Mouse (Mus musculus): ENCODE measurements around the gene Synpo2l. TPM values are rescaled to one million over a fixed set of nuclear protein-coding genes. Genes with fewer than 3 reads are reported as not detected.

The Synpo2l gene
- polyA plus RNA-seq, 1 experiment from 2014 or later: 5.8 TPM

DNA sequence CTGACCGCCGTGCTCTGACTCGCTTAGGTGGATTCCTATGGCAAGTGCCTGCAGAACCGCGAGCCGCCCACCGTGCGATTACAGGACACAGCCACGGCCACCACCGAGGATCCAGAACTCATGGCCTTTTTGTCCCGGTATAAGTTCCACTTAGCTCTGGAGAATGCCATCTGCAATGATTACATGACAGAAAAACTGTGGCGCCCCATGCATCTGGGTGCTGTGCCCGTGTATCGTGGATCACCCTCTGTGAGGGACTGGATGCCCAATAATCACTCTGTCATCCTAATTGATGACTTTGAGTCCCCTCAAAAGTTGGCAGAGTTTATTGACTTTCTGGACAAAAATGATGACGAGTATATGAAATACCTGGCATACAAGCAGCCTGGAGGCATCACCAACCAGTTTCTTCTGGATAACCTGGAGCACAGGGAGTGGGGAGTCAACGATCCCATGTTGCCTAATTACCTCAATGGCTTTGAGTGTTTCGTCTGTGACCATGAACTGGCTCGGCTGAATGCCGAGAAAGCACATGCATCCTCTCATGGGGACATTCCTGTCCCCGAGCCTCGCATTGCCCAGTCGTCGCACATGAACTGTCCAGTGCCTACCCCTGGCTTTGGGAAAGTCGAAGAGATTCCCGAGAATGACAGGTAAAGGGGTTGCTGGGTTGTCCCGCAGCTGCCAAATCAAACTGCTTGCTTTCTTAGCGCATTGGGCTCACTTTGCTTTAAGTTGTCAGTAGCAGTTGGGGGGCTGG, 27.8 kb upstream of the Synpo2l start:
- Histone ChIP-seq H3K4me2 (peak overlapping the region; percentile 74), H3K9ac (peak overlapping the region; percentile 93), H3K36me3 (peaks cover 40% of the 10 kb centered on the region), H3K9me3 (no peaks in the 10 kb centered on the region), H3K27me3 (no peaks in the 10 kb centered on the region), H3K4me1 (peaks cover 54% of the 10 kb centered on the region), H3K4me3 (peak overlapping the region; percentile 92), H3K27ac (peak overlapping the region; percentile 99)
- 7% methylated on average over 27 of the region's 27 CpGs for WGBS
- ATAC-seq (ENCODE audit: borderline replicate concordance, extremely low read depth, low FRiP score, low TSS enrichment): no peak

GRCm38 (mm10) chr14:20694884-20695760, 27.0 kb upstream of the Synpo2l start, which contains the start of gene Fut11:
Fut11 (plus strand) TSS chr14:20694968.
- WGBS: under 1% methylated on average over 111 of the region's 111 CpGs
- ATAC-seq (ENCODE audit: borderline replicate concordance, extremely low read depth, low FRiP score, low TSS enrichment): peak; percentile 92
- H3K4me1 ChIP-seq: peaks cover 48% of the 10 kb centered on the region
- H3K27ac ChIP-seq: peak within 1 kb of the TSS; percentile 99
- H3K27me3 ChIP-seq: no peaks in the 10 kb centered on the region
- H3K9ac ChIP-seq: peak within 1 kb of the TSS; percentile 93
- peaks cover 46% of the 10 kb centered on the region for H3K36me3 ChIP-seq
- H3K9me3 ChIP-seq: no peaks in the 10 kb centered on the region
- peak within 1 kb of the TSS; percentile 74 for H3K4me2 ChIP-seq
- H3K4me3 ChIP-seq: peak within 1 kb of the TSS; percentile 92

- ATAC-seq (ENCODE audit: borderline replicate concordance, extremely low read depth, low FRiP score, low TSS enrichment): no peak
- Histone ChIP-seq H3K4me3 (peak overlapping the region; percentile 92), H3K9ac (peak overlapping the region; percentile 93; the same call in 1 of the 2 replicates), H3K27ac (peak overlapping the region; percentile 99), H3K4me2 (peak overlapping the region; percentile 74), H3K27me3 (no peaks in the 10 kb centered on the region), H3K9me3 (no peaks in the 10 kb centered on the region), H3K4me1 (peaks cover 41% of the 10 kb centered on the region), H3K36me3 (peaks cover 54% of the 10 kb centered on the region)
- WGBS: 41% methylated on average over 13 of the region's 13 CpGs
Measured at GRCm38 (mm10) chr14:20694185-20694883, 26.2 kb upstream of the Synpo2l start.

- H3K36me3 ChIP-seq: peaks cover 61% of the 10 kb centered on the region
- no peaks in the 10 kb centered on the region for H3K27me3 ChIP-seq
- no peaks in the 10 kb centered on the region for H3K9me3 ChIP-seq
- no peak overlapping the region for H3K4me2 ChIP-seq
- no peak overlapping the region for H3K27ac ChIP-seq
- WGBS: 86% methylated on average over 10 of the region's 10 CpGs
- peaks cover 37% of the 10 kb centered on the region for H3K4me1 ChIP-seq
- no peak for ATAC-seq (ENCODE audit: borderline replicate concordance, extremely low read depth, low FRiP score, low TSS enrichment)
- H3K9ac ChIP-seq: no peak overlapping the region
- no peak overlapping the region for H3K4me3 ChIP-seq
Measured at GRCm38 (mm10) chr14:20693589-20694101, 25.5 kb upstream of the Synpo2l start.

DNA sequence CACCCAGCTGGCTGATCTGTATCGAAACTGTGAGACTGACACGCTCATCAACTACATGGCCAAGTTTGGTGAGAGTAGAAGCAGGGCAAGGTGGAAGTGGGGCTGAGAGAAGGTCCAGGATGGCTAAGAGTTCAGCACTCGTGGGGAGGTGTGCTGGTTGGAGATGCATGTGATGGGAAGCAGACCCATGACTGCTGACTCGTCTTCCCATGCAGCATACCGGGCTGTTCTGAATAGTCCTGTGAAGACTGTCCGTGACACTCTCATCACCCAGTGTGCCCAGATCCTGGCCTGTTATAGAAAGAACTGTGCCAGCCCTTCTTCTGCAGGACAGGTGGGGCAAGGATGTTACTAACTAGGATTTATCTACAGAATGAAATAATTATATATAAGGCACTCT, 23.6 kb upstream of the Synpo2l start:
- Histone ChIP-seq H3K4me2 (no peak overlapping the region), H3K27me3 (no peaks in the 10 kb centered on the region), H3K9me3 (no peaks in the 10 kb centered on the region), H3K4me3 (no peak overlapping the region), H3K9ac (no peak overlapping the region), H3K4me1 (peaks cover 20% of the 10 kb centered on the region), H3K36me3 (peaks cover 73% of the 10 kb centered on the region), H3K27ac (no peak overlapping the region)
- ATAC-seq (ENCODE audit: borderline replicate concordance, extremely low read depth, low FRiP score, low TSS enrichment): no peak
- 90% methylated on average over 6 of the region's 6 CpGs for WGBS

DNA sequence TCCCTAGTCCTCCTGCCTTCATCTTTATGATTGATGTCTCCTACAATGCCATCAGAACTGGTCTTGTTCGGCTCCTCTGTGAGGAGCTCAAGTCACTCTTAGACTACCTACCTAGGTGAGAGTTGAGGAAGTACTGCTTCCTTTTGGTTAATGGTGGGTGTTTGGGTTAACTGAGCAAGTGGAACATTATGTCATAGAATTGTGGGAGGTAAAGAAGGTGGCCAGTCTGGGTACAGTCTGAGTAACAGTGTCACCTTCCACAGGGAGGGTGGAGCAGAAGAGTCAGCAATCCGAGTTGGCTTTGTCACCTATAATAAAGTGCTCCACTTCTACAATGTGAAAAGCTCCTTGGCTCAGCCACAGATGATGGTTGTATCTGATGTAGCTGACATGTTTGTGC, 20.9 kb upstream of the Synpo2l start:
- ATAC-seq (ENCODE audit: borderline replicate concordance, extremely low read depth, low FRiP score, low TSS enrichment): no peak

DNA sequence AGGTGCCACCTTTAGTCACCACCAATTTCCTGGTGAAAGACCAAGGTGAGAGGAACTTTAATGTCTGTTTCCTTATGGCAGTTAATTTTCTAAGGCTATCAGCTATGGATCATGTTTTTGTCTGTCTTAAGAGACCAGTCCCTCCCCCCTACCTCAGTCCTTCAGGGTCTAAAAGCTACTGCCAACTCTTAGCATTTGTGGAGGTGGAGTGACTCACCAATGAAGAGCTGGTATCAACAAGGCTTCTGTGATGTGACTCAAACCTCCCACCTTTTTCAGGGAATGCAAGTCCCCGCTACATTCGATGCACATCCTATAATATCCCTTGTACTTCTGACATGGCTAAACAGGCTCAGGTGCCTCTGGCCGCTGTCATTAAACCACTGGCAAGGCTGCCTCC, 18.4 kb upstream of the Synpo2l start:
- Histone ChIP-seq H3K27ac (no peak overlapping the region), H3K9ac (no peak overlapping the region), H3K4me2 (no peak overlapping the region), H3K4me1 (no peaks in the 10 kb centered on the region), H3K9me3 (no peaks in the 10 kb centered on the region), H3K4me3 (no peak overlapping the region), H3K27me3 (no peaks in the 10 kb centered on the region), H3K36me3 (peaks cover 98% of the 10 kb centered on the region)
- 95% methylated on average over 3 of the region's 3 CpGs for WGBS
- no peak for ATAC-seq (ENCODE audit: borderline replicate concordance, extremely low read depth, low FRiP score, low TSS enrichment)

More for the DNA sequence above, 20.9 kb upstream of the Synpo2l start:
- Histone ChIP-seq H3K4me2 (no peak overlapping the region), H3K27me3 (no peaks in the 10 kb centered on the region), H3K9me3 (no peaks in the 10 kb centered on the region), H3K36me3 (peaks cover 98% of the 10 kb centered on the region), H3K27ac (no peak overlapping the region), H3K4me1 (peaks cover 2% of the 10 kb centered on the region), H3K9ac (no peak overlapping the region), H3K4me3 (no peak overlapping the region)
- 78% methylated on average over 2 of the region's 2 CpGs for WGBS

GRCm38 (mm10) chr14:20682498-20682897, 14.3 kb upstream of the Synpo2l start:
- Histone ChIP-seq H3K4me2 (no peak overlapping the region), H3K9ac (no peak overlapping the region), H3K36me3 (peaks cover 100% of the 10 kb centered on the region), H3K4me3 (no peak overlapping the region), H3K9me3 (no peaks in the 10 kb centered on the region), H3K27me3 (no peaks in the 10 kb centered on the region), H3K27ac (no peak overlapping the region), H3K4me1 (no peaks in the 10 kb centered on the region)
- 64% methylated on average over 3 of the region's 3 CpGs for WGBS
- no peak for ATAC-seq (ENCODE audit: borderline replicate concordance, extremely low read depth, low FRiP score, low TSS enrichment)

DNA sequence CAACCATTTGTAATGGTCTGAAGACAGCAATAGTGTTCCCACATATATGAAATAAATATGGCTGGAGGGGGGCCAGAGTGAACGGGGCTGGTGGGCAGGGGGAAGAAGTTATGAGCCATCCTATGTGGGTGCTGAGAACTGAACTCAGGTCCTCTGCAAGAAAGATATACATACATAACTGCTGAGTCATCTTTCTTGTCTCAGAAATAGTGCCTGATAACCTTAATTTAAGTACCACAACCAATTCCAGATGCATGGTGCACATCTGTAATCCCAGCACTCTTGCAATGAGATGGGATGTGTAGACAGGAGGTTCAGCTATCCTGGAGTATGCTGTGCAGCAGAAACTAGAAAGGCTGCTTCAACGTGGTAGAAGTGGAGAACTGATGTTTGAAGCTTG, 13.6 kb upstream of the Synpo2l start:
- Histone ChIP-seq H3K27ac (no peak overlapping the region), H3K27me3 (no peaks in the 10 kb centered on the region), H3K4me1 (no peaks in the 10 kb centered on the region), H3K9me3 (no peaks in the 10 kb centered on the region), H3K4me2 (no peak overlapping the region), H3K9ac (no peak overlapping the region), H3K36me3 (peaks cover 99% of the 10 kb centered on the region), H3K4me3 (no peak overlapping the region)
- 79% methylated on average over 2 of the region's 2 CpGs for WGBS
- ATAC-seq (ENCODE audit: borderline replicate concordance, extremely low read depth, low FRiP score, low TSS enrichment): no peak

DNA sequence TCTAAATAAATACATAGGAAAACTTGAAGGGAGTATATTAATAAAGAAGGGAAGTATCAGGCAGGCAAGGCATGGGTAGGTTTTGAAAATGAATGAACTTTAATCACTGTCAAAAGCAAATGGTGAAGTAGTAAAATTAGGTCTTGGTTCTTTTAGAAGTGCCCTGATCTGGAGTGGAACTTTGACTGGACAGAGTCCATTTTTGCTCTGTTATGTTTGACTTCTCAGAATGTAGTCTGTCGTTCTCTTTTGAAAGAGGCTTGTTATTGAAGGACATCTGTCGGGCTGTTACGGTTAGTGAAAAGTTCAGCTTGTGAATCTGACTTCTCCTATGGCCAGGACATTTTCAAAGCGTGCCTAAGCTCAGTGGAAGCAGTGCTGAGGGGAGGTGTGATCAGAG, 9.8 kb upstream of the Synpo2l start:
- H3K9me3 ChIP-seq: no peaks in the 10 kb centered on the region
- H3K9ac ChIP-seq: no peak overlapping the region
- no peak for ATAC-seq (ENCODE audit: borderline replicate concordance, extremely low read depth, low FRiP score, low TSS enrichment)
- H3K4me3 ChIP-seq: no peak overlapping the region
- peaks cover 71% of the 10 kb centered on the region for H3K36me3 ChIP-seq
- WGBS: 92% methylated on average over 4 of the region's 4 CpGs
- H3K4me1 ChIP-seq: peaks cover 14% of the 10 kb centered on the region
- no peak overlapping the region for H3K4me2 ChIP-seq
- no peak overlapping the region for H3K27ac ChIP-seq
- no peaks in the 10 kb centered on the region for H3K27me3 ChIP-seq

- ATAC-seq (ENCODE audit: borderline replicate concordance, extremely low read depth, low FRiP score, low TSS enrichment): peak; percentile 97
- 3% methylated on average over 43 of the region's 43 CpGs for WGBS
- Histone ChIP-seq H3K4me3 (peak within 1 kb of the TSS; percentile 81), H3K4me2 (peak within 1 kb of the TSS; percentile 79), H3K4me1 (peaks cover 14% of the 10 kb centered on the region), H3K9me3 (no peaks in the 10 kb centered on the region), H3K27me3 (no peaks in the 10 kb centered on the region; the same call in 1 of the 2 replicates), H3K27ac (peak within 1 kb of the TSS; percentile 98), H3K36me3 (peaks cover 34% of the 10 kb centered on the region), H3K9ac (peak within 1 kb of the TSS; percentile 80)
Measured at GRCm38 (mm10) chr14:20674064-20674833, 6.1 kb upstream of the Synpo2l start, which contains the start of gene Sec24c. Sec24c (plus strand) TSS chr14:20674308.

All from lung, embryonic 15.5 days (tissue).